Mouse (Mus musculus) right cerebral cortex, postnatal 25 days (tissue): ENCODE measurements around the gene Arid3b.

ENCODE experiments used
- DNase-seq: peaks from one replicate; pipeline ENCODE4 v3.0.0; 2022

The Arid3b gene

GRCm38 (mm10) chr9:57829812-57830557 lies 6.6 kb downstream of the Arid3b start:
- DNase-seq = no peak

- no peak for DNase-seq
Measured at GRCm38 (mm10) chr9:57823397-57823796, 13.2 kb downstream of the Arid3b start.

GRCm38 (mm10) chr9:57822812-57823211 lies 13.8 kb downstream of the Arid3b start:
- no peak for DNase-seq

- no peak for DNase-seq
Measured at GRCm38 (mm10) chr9:57820186-57821080, 16.2 kb downstream of the Arid3b start.

- DNase-seq = no peak
Measured at GRCm38 (mm10) chr9:57817220-57817667, 19.3 kb downstream of the Arid3b start.

- DNase-seq = no peak
Measured at GRCm38 (mm10) chr9:57814866-57815265, 21.7 kb downstream of the Arid3b start.

GRCm38 (mm10) chr9:57814014-57814413 lies 22.6 kb downstream of the Arid3b start:
- no peak for DNase-seq

- no peak for DNase-seq
Measured at GRCm38 (mm10) chr9:57811793-57812733, 24.5 kb downstream of the Arid3b start.

- DNase-seq = no peak
Measured at GRCm38 (mm10) chr9:57810691-57811090, 25.9 kb downstream of the Arid3b start.

GRCm38 (mm10) chr9:57808771-57809310 lies 27.8 kb downstream of the Arid3b start:
- DNase-seq = no peak

- no peak for DNase-seq
Measured at GRCm38 (mm10) chr9:57807174-57807651, 29.4 kb downstream of the Arid3b start.

- no peak for DNase-seq
Measured at GRCm38 (mm10) chr9:57806066-57806481, 30.5 kb downstream of the Arid3b start.

GRCm38 (mm10) chr9:57805087-57805737 lies 31.4 kb downstream of the Arid3b start:
- no peak for DNase-seq

GRCm38 (mm10) chr9:57803839-57804238 lies 32.8 kb downstream of the Arid3b start:
- no peak for DNase-seq

GRCm38 (mm10) chr9:57803047-57803446 lies 33.5 kb downstream of the Arid3b start:
- DNase-seq = no peak

GRCm38 (mm10) chr9:57800325-57800975 lies 36.1 kb downstream of the Arid3b start:
- no peak for DNase-seq

GRCm38 (mm10) chr9:57798725-57799253 lies 37.8 kb downstream of the Arid3b start:
- DNase-seq = no peak

- DNase-seq = no peak
Measured at GRCm38 (mm10) chr9:57797456-57797855, 39.1 kb downstream of the Arid3b start.

GRCm38 (mm10) chr9:57789733-57790132 lies 46.9 kb downstream of the Arid3b start:
- no peak for DNase-seq

- no peak for DNase-seq
Measured at GRCm38 (mm10) chr9:57782656-57783055, 53.9 kb downstream of the Arid3b start.

- DNase-seq = no peak
Measured at GRCm38 (mm10) chr9:57775736-57776135, 60.9 kb downstream of the Arid3b start.
